Mouse (Mus musculus) heart, adult 2 months (tissue): Measurements from ENCODE around the gene Ptdss2.
A peak's percentile ranks its signal among the peaks of the same experiment; 100 is the strongest.

Experiments used
- CTCF ChIP-seq: fragments of 200-600 bp; IDR thresholded peaks from 2 replicates; pipeline ENCODE4 v1.8.1; 2022; ENCODE audit warnings: antibody characterized with exemption, mild to moderate bottlenecking, moderate library complexity
- POLR2A ChIP-seq: fragments of 200-500 bp; IDR thresholded peaks from 2 replicates; pipeline ENCODE4 v1.6.1; 2011; ENCODE audit warnings: mild to moderate bottlenecking, low read depth, low read length, control low read depth; ENCODE audit not compliant: insufficient read depth

- TF ChIP-seq CTCF (no peak), POLR2A (peak; percentile 58; the same call in 1 of the 2 replicates)
These were observed 72.6 kb downstream of the Ptdss2 start for GRCm38 (mm10) chr7:141194830-141195229.
